Mouse (Mus musculus): ENCODE measurements around the gene Tnr.

GRCm38 (mm10) chr1:159594099-159595058 lies 70.8 kb downstream of the Tnr start:
- TF ChIP-seq POLR2A (IDR thresholded peaks at IDR 0.05; ENCODE audit: insufficient read depth, low read depth, low read length) (no peak), CTCF (IDR thresholded peaks at IDR 0.05; ENCODE audit: insufficient read depth, low read depth, low read length) (no peak)
